Mouse (Mus musculus) C2C12 (cell line): ENCODE measurements around the gene Plxna4. TPM values are rescaled to one million over a fixed set of nuclear protein-coding genes. Genes with fewer than 3 reads are reported as not detected.

ENCODE experiments used
- H3K27me3 ChIP-seq: one replicate; pipeline ENCODE4 v1.6.1; 2011; ENCODE audit not compliant: control insufficient read depth, insufficient read depth, insufficient read length
- H3K36me3 ChIP-seq: one replicate; pipeline ENCODE4 v1.6.1; 2011; ENCODE audit not compliant: control insufficient read depth, insufficient read depth
- H3K4me3 ChIP-seq: one replicate; pipeline ENCODE4 v1.5.1; 2011; ENCODE audit warnings: mild to moderate bottlenecking, control low read depth; ENCODE audit not compliant: poor library complexity, insufficient read depth, severe bottlenecking
- H3K79me2 ChIP-seq: one replicate; pipeline ENCODE4 v1.6.1; 2011; ENCODE audit not compliant: control insufficient read depth, insufficient read depth
- H3K79me3 ChIP-seq: one replicate; pipeline ENCODE4 v1.6.1; 2011; ENCODE audit warnings: low read depth, control low read depth
- H3ac ChIP-seq: one replicate; pipeline ENCODE3; 2011; ENCODE audit warnings: low read depth; ENCODE audit not compliant: control insufficient read depth, insufficient read length
- CEBPB ChIP-seq: IDR thresholded peaks from one replicate; pipeline ENCODE4 v1.6.1; 2011; ENCODE audit warnings: low read depth, mild to moderate bottlenecking, control low read depth, moderate library complexity
- CTCF ChIP-seq: IDR thresholded peaks from one replicate; pipeline ENCODE4 v1.5.1; 2011; ENCODE audit not compliant: control insufficient read depth, insufficient read depth, insufficient read length
- FOSL1 ChIP-seq: IDR thresholded peaks from one replicate; pipeline ENCODE4 v1.8.0; 2011; ENCODE audit warnings: mild to moderate bottlenecking, low read length; ENCODE audit not compliant: poor library complexity, insufficient read depth, severe bottlenecking
- MAX ChIP-seq: IDR thresholded peaks from one replicate; pipeline ENCODE4 v1.6.1; 2011; ENCODE audit warnings: mild to moderate bottlenecking, control low read depth
- MYOD1 ChIP-seq: IDR thresholded peaks from one replicate; pipeline ENCODE4 v1.6.1; 2011; ENCODE audit warnings: low read depth; ENCODE audit not compliant: control insufficient read depth, insufficient read length
- MYOG ChIP-seq: IDR thresholded peaks from one replicate; pipeline ENCODE4 v1.6.1; 2011; ENCODE audit not compliant: control insufficient read depth, insufficient read length; ENCODE audit errors: extremely low read depth
- USF1 ChIP-seq: IDR thresholded peaks from one replicate; pipeline ENCODE4 v1.6.1; 2011; ENCODE audit warnings: low read depth, mild to moderate bottlenecking, control low read depth, moderate library complexity
- polyA plus RNA-seq: library from polyadenylated mRNA; unstranded; fragments of >200 nt; fragmentation: generic; extraction: Trizol; gene quantifications from one replicate; pipeline ENCODE4 v1.2.1, GENCODE M21; 2012; ENCODE audit warnings: missing spikeins

Plxna4 gene
- polyA plus RNA-seq, 1 experiment = 0.19 TPM

DNA sequence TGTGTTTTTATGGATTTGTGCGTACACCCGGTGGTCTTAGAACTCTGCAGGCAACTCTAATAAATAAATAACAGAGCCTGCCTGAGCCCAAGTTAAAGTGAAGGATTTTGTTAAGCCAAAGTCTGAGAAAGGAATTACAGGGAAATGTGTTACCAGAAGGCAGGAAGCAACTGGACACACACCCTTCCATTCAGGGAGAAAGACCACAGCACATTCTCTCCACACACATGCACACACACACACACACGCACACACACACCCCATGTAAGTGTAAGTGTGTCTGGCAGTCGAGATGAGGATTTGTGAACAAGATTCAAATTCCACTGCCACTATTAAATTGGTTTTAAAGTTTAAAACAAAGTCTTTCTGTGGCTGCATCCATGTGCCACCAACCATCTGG lies 219.6 kb downstream of the Plxna4 start:
- Histone ChIP-seq H3ac (no peak overlapping the region), H3K36me3 (no peaks in the 10 kb centered on the region), H3K27me3 (no peaks in the 10 kb centered on the region), H3K79me2 (no peaks in the 10 kb centered on the region), H3K4me3 (no peak overlapping the region), H3K79me3 (no peaks in the 10 kb centered on the region)
- TF ChIP-seq MYOD1 (no peak), CTCF (no peak), FOSL1 (no peak)

- no peak overlapping the region for H3ac ChIP-seq
- no peaks in the 10 kb centered on the region for H3K27me3 ChIP-seq
- H3K79me3 ChIP-seq = no peaks in the 10 kb centered on the region
- no peak for TF ChIP-seq FOSL1
- no peak for TF ChIP-seq USF1
- no peak for TF ChIP-seq MAX
- TF ChIP-seq CTCF = no peak
- TF ChIP-seq CEBPB = no peak
- TF ChIP-seq MYOG = no peak
- TF ChIP-seq MYOD1 = no peak
- no peak overlapping the region for H3K4me3 ChIP-seq
- no peaks in the 10 kb centered on the region for H3K79me2 ChIP-seq
- H3K36me3 ChIP-seq = no peaks in the 10 kb centered on the region
These were observed 223.1 kb downstream of the Plxna4 start for GRCm38 (mm10) chr6:32364933-32365332.

- H3K79me3 ChIP-seq = no peaks in the 10 kb centered on the region
These were observed 224.4 kb downstream of the Plxna4 start for GRCm38 (mm10) chr6:32363489-32364068.

GRCm38 (mm10) chr6:32362421-32362820 lies 225.6 kb downstream of the Plxna4 start:
- TF ChIP-seq MAX (no peak), MYOD1 (no peak), CEBPB (no peak), CTCF (no peak), FOSL1 (no peak), USF1 (no peak), MYOG (no peak)
- no peaks in the 10 kb centered on the region for H3K79me2 ChIP-seq
- no peak overlapping the region for H3ac ChIP-seq
- no peak overlapping the region for H3K4me3 ChIP-seq
- no peaks in the 10 kb centered on the region for H3K36me3 ChIP-seq
- no peaks in the 10 kb centered on the region for H3K79me3 ChIP-seq
- H3K27me3 ChIP-seq = no peaks in the 10 kb centered on the region

More at GRCm38 (mm10) chr6:32363489-32364068, 224.4 kb downstream of the Plxna4 start:
- no peaks in the 10 kb centered on the region for H3K36me3 ChIP-seq
- H3K27me3 ChIP-seq = no peaks in the 10 kb centered on the region
- H3ac ChIP-seq = no peak overlapping the region
- no peaks in the 10 kb centered on the region for H3K79me2 ChIP-seq
- H3K4me3 ChIP-seq = no peak overlapping the region
- TF ChIP-seq FOSL1 (no peak), MAX (no peak), MYOG (no peak), MYOD1 (no peak), CTCF (no peak), USF1 (no peak), CEBPB (no peak)

DNA sequence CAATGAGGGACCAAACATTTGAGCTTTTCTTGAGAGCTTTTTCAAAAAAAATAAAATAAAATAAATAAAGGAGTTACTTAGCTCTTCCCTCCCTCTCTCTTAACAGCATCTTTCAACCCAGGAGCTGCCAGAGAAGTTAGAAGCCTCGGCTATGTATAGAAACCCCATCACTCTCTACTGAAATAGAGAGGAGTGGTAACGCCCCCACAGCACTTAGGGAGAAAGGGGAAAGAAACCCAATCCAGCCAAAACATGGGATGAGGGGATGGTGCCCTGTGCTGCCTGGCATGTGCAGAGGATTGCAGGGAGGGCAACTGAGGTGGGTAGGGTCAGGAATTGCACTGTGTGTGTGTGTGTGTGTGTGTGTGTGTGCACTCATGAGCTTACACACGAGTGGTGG lies 228.3 kb downstream of the Plxna4 start:
- no peak for TF ChIP-seq MYOG
- no peak for TF ChIP-seq CTCF
- no peak for TF ChIP-seq FOSL1
- no peak for TF ChIP-seq USF1
- TF ChIP-seq MAX = no peak
- no peak for TF ChIP-seq MYOD1
- no peak for TF ChIP-seq CEBPB
- Histone ChIP-seq H3K36me3 (no peaks in the 10 kb centered on the region), H3ac (no peak overlapping the region), H3K27me3 (no peaks in the 10 kb centered on the region), H3K79me2 (no peaks in the 10 kb centered on the region), H3K4me3 (no peak overlapping the region), H3K79me3 (no peaks in the 10 kb centered on the region)

DNA sequence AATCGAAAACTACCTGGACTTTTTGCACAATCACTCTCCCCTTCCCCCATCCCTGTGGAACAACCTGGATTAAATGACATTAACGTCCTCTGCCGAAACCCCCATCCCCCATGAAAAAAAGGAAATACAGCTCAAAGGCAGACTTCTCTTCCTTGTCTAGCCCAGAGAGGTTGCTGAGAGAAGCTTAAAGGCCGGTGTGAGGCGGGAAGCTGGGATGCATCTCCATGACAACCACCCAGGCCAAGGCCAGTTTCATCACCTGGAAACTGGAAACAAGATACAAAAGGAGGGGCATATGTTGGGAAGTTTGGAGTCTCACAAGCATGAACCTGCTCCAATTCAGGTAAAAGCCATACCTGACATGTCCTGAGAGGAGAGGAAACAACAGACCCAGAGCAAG lies 230.5 kb downstream of the Plxna4 start:
- no peak for TF ChIP-seq MAX
- no peak for TF ChIP-seq USF1
- TF ChIP-seq FOSL1 = no peak
- TF ChIP-seq CEBPB = no peak
- TF ChIP-seq MYOG = no peak
- TF ChIP-seq MYOD1 = no peak
- no peak for TF ChIP-seq CTCF
- no peaks in the 10 kb centered on the region for H3K27me3 ChIP-seq

More for the DNA sequence above, 230.5 kb downstream of the Plxna4 start:
- Histone ChIP-seq H3K4me3 (no peak overlapping the region), H3K79me2 (no peaks in the 10 kb centered on the region), H3K36me3 (no peaks in the 10 kb centered on the region), H3ac (no peak overlapping the region), H3K79me3 (no peaks in the 10 kb centered on the region)
